Mouse (Mus musculus) bone marrow macrophage, adult 2 months (primary cell): ENCODE measurements around the gene Sulf2.

ENCODE experiments used
- CTCF ChIP-seq: IDR thresholded peaks from 2 replicates; pipeline ENCODE4 v1.5.1; 2012; ENCODE audit warnings: low read depth, mild to moderate bottlenecking, low read length, moderate library complexity
- POLR2A ChIP-seq: IDR thresholded peaks from 2 replicates; pipeline ENCODE4 v1.6.1; 2012; ENCODE audit warnings: mild to moderate bottlenecking, low read depth, low read length, borderline replicate concordance

- TF ChIP-seq CTCF (no peak), POLR2A (no peak)
Measured at GRCm38 (mm10) chr2:166092412-166092811, 63.1 kb downstream of the Sulf2 start.
